Mouse (Mus musculus) fibroblast of lung, adult 2 months (primary cell): ENCODE data around the gene Med19.

Experiments
- DNase-seq: peaks from one replicate; pipeline ENCODE4 v3.0.0-alpha.2; 2011; ENCODE audit warnings: low read depth

The Med19 gene

GRCm38 (mm10) chr2:84677968-84678880, at the start of gene Med19, which contains the start of gene Gm28635:
Gene Med19 (plus strand): TSS chr2:84678402.
Gene Gm28635 (minus strand): TSS chr2:84678041.
- DNase-seq = peak; percentile 99

- DNase-seq = no peak
These were observed 46.2 kb upstream of the Med19 start for GRCm38 (mm10) chr2:84632001-84632400.

- DNase-seq = no peak
These were observed 45.2 kb upstream of the Med19 start for GRCm38 (mm10) chr2:84632999-84633398.

GRCm38 (mm10) chr2:84634006-84634405, 44.2 kb upstream of the Med19 start:
- no peak for DNase-seq

GRCm38 (mm10) chr2:84634934-84635482, 43.2 kb upstream of the Med19 start:
- no peak for DNase-seq

- DNase-seq = peak; percentile 95
These were observed 42.6 kb upstream of the Med19 start for GRCm38 (mm10) chr2:84635611-84636010.

GRCm38 (mm10) chr2:84636231-84636741, 41.9 kb upstream of the Med19 start:
- DNase-seq = no peak

- DNase-seq = no peak
These were observed 40.6 kb upstream of the Med19 start for GRCm38 (mm10) chr2:84637452-84638165.

GRCm38 (mm10) chr2:84638428-84639220, 39.6 kb upstream of the Med19 start:
- DNase-seq = no peak

- DNase-seq = no peak
These were observed 37.4 kb upstream of the Med19 start for GRCm38 (mm10) chr2:84640833-84641232.

- DNase-seq = no peak
These were observed 32.1 kb upstream of the Med19 start for GRCm38 (mm10) chr2:84646138-84646537.

GRCm38 (mm10) chr2:84647051-84647568, 31.1 kb upstream of the Med19 start:
- DNase-seq = no peak

GRCm38 (mm10) chr2:84648369-84648768, 29.8 kb upstream of the Med19 start:
- DNase-seq = no peak

GRCm38 (mm10) chr2:84649674-84650073, 28.5 kb upstream of the Med19 start:
- no peak for DNase-seq

GRCm38 (mm10) chr2:84650464-84651195, 27.6 kb upstream of the Med19 start, which contains the start of gene Ctnnd1:
Gene Ctnnd1 (minus strand): TSS chr2:84650765.
- DNase-seq = peak; percentile 91

GRCm38 (mm10) chr2:84653354-84653753, 24.8 kb upstream of the Med19 start:
- no peak for DNase-seq

GRCm38 (mm10) chr2:84655864-84656263, 22.3 kb upstream of the Med19 start:
- no peak for DNase-seq

GRCm38 (mm10) chr2:84658806-84659205, 19.4 kb upstream of the Med19 start, which contains the start of gene Btbd18:
Gene Btbd18 (plus strand): TSS chr2:84659079.
- no peak for DNase-seq

GRCm38 (mm10) chr2:84660253-84660652, 17.9 kb upstream of the Med19 start:
- DNase-seq = no peak

- DNase-seq = no peak
These were observed 15.3 kb upstream of the Med19 start for GRCm38 (mm10) chr2:84662866-84663265.

GRCm38 (mm10) chr2:84666081-84666480, 12.1 kb upstream of the Med19 start:
- DNase-seq = no peak
